Mouse (Mus musculus) adrenal gland, postnatal 25 days (tissue): ENCODE data around the gene Ifrd2. TPM values are rescaled to one million over a fixed set of nuclear protein-coding genes. Genes with fewer than 3 reads are reported as not detected.
A peak's percentile ranks its signal among the peaks of the same experiment; 100 is the strongest.

Experiments
- DNase-seq: peaks from one replicate; pipeline ENCODE4 v3.0.0; 2021; ENCODE audit warnings: mixed read lengths
- long read RNA-seq: library from polyadenylated mRNA; stranded (forward); transcript quantifications from one replicate; pipeline ENCODE4 v2.0.0, GENCODE M21; 2021
- total RNA-seq: library from RNA; stranded (reverse); gene quantifications from 2 replicates; pipeline ENCODE4 v1.2.3, GENCODE M21; 2021

Ifrd2 gene
- total RNA-seq = 47.0 and 54.5 TPM in 2 replicates
- long read RNA-seq, transcript Ifrd2-201 (12 exons, 2,056 nt) = major isoform, 50 of 57 reads
- long read RNA-seq, partial matches to known transcripts = 4 of 57 reads
- long read RNA-seq, other reads (novel, unspliced or antisense) = 3 of 57 reads

- DNase-seq = peak; percentile 92
Observed at GRCm38 (mm10) chr9:107586974-107587832, at the start of gene Ifrd2. Ifrd2 (plus strand) TSS chr9:107587642.

GRCm38 (mm10) chr9:107538231-107538630 is 49.2 kb upstream of the Ifrd2 start:
- no peak for DNase-seq

- DNase-seq = no peak
Observed at GRCm38 (mm10) chr9:107538711-107539110, 48.7 kb upstream of the Ifrd2 start.

- no peak for DNase-seq
Observed at GRCm38 (mm10) chr9:107539940-107540339, 47.5 kb upstream of the Ifrd2 start.

GRCm38 (mm10) chr9:107540420-107540819 is 47.0 kb upstream of the Ifrd2 start:
- no peak for DNase-seq

GRCm38 (mm10) chr9:107541005-107541404 is 46.4 kb upstream of the Ifrd2 start:
- DNase-seq = no peak

GRCm38 (mm10) chr9:107541474-107542351 is 45.7 kb upstream of the Ifrd2 start, which contains the start of the genes Cyb561d2 and Nprl2:
Cyb561d2 (minus strand) TSS chr9:107542193.
Nprl2 (plus strand) TSS chr9:107542226.
- DNase-seq = peak; percentile 94

GRCm38 (mm10) chr9:107542352-107542686 is 45.1 kb upstream of the Ifrd2 start:
- no peak for DNase-seq

- no peak for DNase-seq
Observed at GRCm38 (mm10) chr9:107542721-107543120, 44.7 kb upstream of the Ifrd2 start.

GRCm38 (mm10) chr9:107543299-107543698 is 44.1 kb upstream of the Ifrd2 start:
- DNase-seq = no peak

- no peak for DNase-seq
Observed at GRCm38 (mm10) chr9:107544196-107544700, 43.2 kb upstream of the Ifrd2 start.

GRCm38 (mm10) chr9:107544729-107545128 is 42.7 kb upstream of the Ifrd2 start:
- DNase-seq = no peak

- no peak for DNase-seq
Observed at GRCm38 (mm10) chr9:107545199-107545598, 42.2 kb upstream of the Ifrd2 start.

GRCm38 (mm10) chr9:107545602-107546001 is 41.8 kb upstream of the Ifrd2 start:
- DNase-seq = peak; percentile 76

- DNase-seq = peak; percentile 90
Observed at GRCm38 (mm10) chr9:107547026-107547425, 40.4 kb upstream of the Ifrd2 start, which contains the start of gene Zmynd10. Zmynd10 (plus strand) TSS chr9:107547298.

GRCm38 (mm10) chr9:107547957-107548356 is 39.5 kb upstream of the Ifrd2 start:
- DNase-seq = no peak

GRCm38 (mm10) chr9:107548820-107549219 is 38.6 kb upstream of the Ifrd2 start:
- no peak for DNase-seq

GRCm38 (mm10) chr9:107549297-107550074 is 38.0 kb upstream of the Ifrd2 start:
- no peak for DNase-seq

GRCm38 (mm10) chr9:107550491-107551116 is 36.8 kb upstream of the Ifrd2 start:
- no peak for DNase-seq

- peak; percentile 76 for DNase-seq
Observed at GRCm38 (mm10) chr9:107551117-107551889, 36.1 kb upstream of the Ifrd2 start, which contains the start of gene Rassf1. Rassf1 (plus strand) TSS chr9:107551555.
